Mouse (Mus musculus) hindbrain, postnatal 0 days (tissue): ENCODE measurements around the gene Zfp276. TPM values are rescaled to one million over a fixed set of nuclear protein-coding genes. Genes with fewer than 3 reads are reported as not detected.

Source experiments
- ATAC-seq: fragments of 200-750 bp; cut with Nextera tagmentation; 2 replicates; pipeline ENCODE4 v1.8.0; 2017; ENCODE audit warnings: mild to moderate bottlenecking, moderate TSS enrichment, moderate library complexity
- DNase-seq: peaks from one replicate; pipeline ENCODE4 v3.0.0-alpha.2; 2015; ENCODE audit warnings: low spot score
- H3K27ac ChIP-seq: fragments of 300-500 bp; sonication (generic); 2 replicates; pipeline ENCODE4 v1.5.1; 2014; ENCODE audit warnings: mild to moderate bottlenecking
- H3K27me3 ChIP-seq: fragments of 300-500 bp; sonication (generic); 2 replicates; pipeline ENCODE4 v1.6.1; 2014; ENCODE audit warnings: low read length, mixed read lengths; ENCODE audit not compliant: insufficient read depth
- H3K36me3 ChIP-seq: fragments of 300-500 bp; sonication (generic); 2 replicates; pipeline ENCODE4 v1.6.1; 2014; ENCODE audit warnings: low read length, mixed read lengths; ENCODE audit not compliant: insufficient read depth
- H3K4me1 ChIP-seq: fragments of 300-500 bp; sonication (generic); 2 replicates; pipeline ENCODE4 v1.6.1; 2014; ENCODE audit warnings: antibody characterized with exemption, low read length, mixed read lengths; ENCODE audit not compliant: insufficient read depth
- H3K4me2 ChIP-seq: fragments of 300-500 bp; sonication (generic); 2 replicates; pipeline ENCODE4 v1.6.1; 2014; ENCODE audit warnings: low read depth, mild to moderate bottlenecking, low read length, moderate library complexity, mixed read lengths
- H3K4me3 ChIP-seq: fragments of 300-500 bp; sonication (generic); 2 replicates; pipeline ENCODE4 v1.5.1; 2014; ENCODE audit warnings: low read length
- H3K9ac ChIP-seq: fragments of 300-500 bp; sonication (generic); replicated peaks from 2 replicates; pipeline ENCODE4 v1.6.1; 2014; ENCODE audit warnings: mild to moderate bottlenecking, low read length, moderate library complexity, mixed read lengths
- H3K9me3 ChIP-seq: fragments of 300-500 bp; sonication (generic); 2 replicates; pipeline ENCODE4 v1.6.1; 2016; ENCODE audit warnings: low read length, mixed read lengths
- CTCF ChIP-seq: IDR thresholded peaks from 2 replicates; pipeline ENCODE4 v1.5.1; 2016; ENCODE audit warnings: antibody characterized with exemption, control low read depth, low read depth
- WGBS: fragments of 180-500 bp; shearing (Covaris S2); extraction: QIAGEN DNeasy Blood & Tissue Kit; methylation state at CpG from one replicate; pipeline ENCODE4 v1.1.7; 2014; 5-methylcytosine and 5-hydroxymethylcytosine counted together
- polyA plus RNA-seq: library from polyadenylated mRNA; unstranded; fragments of >200 nt; fragmentation: Nextera tagmentation; extraction: Ambion mirVana; gene quantifications from 2 replicates; pipeline ENCODE4 v1.2.1, GENCODE M21; 2015
- total RNA-seq: library from RNA; depleted of rRNA; stranded (reverse); fragments of >200 nt; gene quantifications from 2 replicates; pipeline ENCODE4 v1.2.3, GENCODE M21; 2014

Gene Zfp276
- total and polyA plus RNA-seq, 2 experiments from 2014 or later, result 16.9 to 42.9 TPM

DNA sequence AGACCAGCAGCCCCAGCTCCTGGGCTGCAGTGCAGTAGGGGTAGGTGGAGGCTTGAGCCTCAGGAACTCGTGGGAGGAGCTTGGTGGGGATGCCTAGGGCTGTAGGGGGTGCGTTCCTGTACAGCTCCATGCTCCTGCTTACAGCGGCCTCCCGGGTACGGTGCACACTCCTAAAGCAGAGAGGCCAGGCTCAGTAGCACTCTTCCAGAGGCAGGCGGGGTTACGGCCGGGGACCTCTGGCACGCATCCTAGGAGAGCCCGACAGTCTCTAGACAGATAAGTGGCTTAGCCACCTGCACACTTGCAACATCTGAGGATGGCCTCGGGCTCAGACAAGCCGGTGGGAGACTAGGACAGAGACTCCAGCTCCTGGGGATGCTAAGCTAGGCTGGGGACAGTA lies 8.5 kb upstream of the Zfp276 start:
- ATAC-seq (no peak), DNase-seq (no peak)
- 93% methylated on average over 12 of the region's 12 CpGs for WGBS
- no peak overlapping the region for H3K27ac ChIP-seq
- H3K9ac ChIP-seq, result no peak overlapping the region
- no peaks in the 10 kb centered on the region for H3K4me1 ChIP-seq
- H3K36me3 ChIP-seq, result peaks cover 75% of the 10 kb centered on the region
- H3K9me3 ChIP-seq, result no peaks in the 10 kb centered on the region
- no peaks in the 10 kb centered on the region for H3K27me3 ChIP-seq
- no peak for TF ChIP-seq CTCF
- no peak overlapping the region for H3K4me3 ChIP-seq
- H3K4me2 ChIP-seq, result no peak overlapping the region

- Histone ChIP-seq H3K4me1 (peaks cover 3% of the 10 kb centered on the region), H3K27ac (no peak overlapping the region), H3K9ac (no peak overlapping the region), H3K9me3 (no peaks in the 10 kb centered on the region), H3K27me3 (no peaks in the 10 kb centered on the region), H3K4me2 (no peak overlapping the region), H3K36me3 (peaks cover 77% of the 10 kb centered on the region), H3K4me3 (no peak overlapping the region)
- DNase-seq (no peak), ATAC-seq (no peak)
- WGBS, result 99% methylated on average over 6 of the region's 6 CpGs
- no peak for TF ChIP-seq CTCF
Measured at GRCm38 (mm10) chr8:123247748-123248147, 6.2 kb upstream of the Zfp276 start.

DNA sequence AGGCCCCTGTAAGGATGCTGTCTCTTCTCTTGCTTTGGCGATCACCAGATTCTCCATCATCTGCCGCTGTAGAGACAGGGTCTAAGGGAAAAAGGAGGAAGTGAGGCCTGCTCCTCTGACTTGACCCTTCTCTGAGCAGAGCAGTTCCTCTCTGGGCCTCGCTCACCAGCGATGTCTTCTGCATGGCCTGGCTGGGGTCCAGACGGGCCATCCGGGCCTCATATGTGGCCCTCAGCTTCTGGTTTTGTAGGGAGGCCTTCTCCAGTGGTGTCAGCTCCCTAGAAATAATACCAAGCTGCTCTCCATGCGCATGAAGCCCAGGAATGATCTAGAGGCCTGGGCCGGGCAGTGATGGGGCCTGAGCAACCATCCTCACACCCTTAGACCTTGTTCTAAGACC lies 5.4 kb upstream of the Zfp276 start:
- Histone ChIP-seq H3K4me1 (peaks cover 9% of the 10 kb centered on the region), H3K9ac (no peak overlapping the region), H3K4me2 (no peak overlapping the region), H3K36me3 (peaks cover 73% of the 10 kb centered on the region), H3K9me3 (no peaks in the 10 kb centered on the region), H3K27ac (no peak overlapping the region), H3K4me3 (no peak overlapping the region), H3K27me3 (no peaks in the 10 kb centered on the region)
- DNase-seq, result no peak
- no peak for ATAC-seq
- WGBS, result 93% methylated on average over 8 of the region's 8 CpGs
- TF ChIP-seq CTCF, result no peak

DNA sequence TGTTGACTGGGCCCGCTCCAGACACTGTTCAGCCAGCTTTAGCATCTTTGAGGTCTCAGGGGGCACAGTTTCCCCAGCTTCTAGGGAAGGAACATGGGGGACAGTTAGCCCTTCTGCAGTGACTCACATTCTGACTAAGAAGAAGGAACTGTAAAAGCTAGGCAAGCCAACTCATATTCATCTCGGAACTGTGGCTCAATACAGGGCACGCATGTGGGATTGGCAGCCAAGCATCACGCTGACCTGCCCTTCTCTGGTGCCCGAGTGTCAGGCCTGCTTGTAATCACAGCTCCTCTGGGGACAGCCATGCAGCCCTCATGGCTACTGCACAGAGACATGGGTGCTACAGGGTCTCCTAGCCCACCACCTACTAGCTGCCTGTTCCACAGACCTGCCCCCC lies 3.1 kb upstream of the Zfp276 start:
- Histone ChIP-seq H3K9me3 (no peaks in the 10 kb centered on the region), H3K36me3 (peaks cover 50% of the 10 kb centered on the region), H3K9ac (no peak overlapping the region), H3K27me3 (no peaks in the 10 kb centered on the region), H3K4me3 (no peak overlapping the region), H3K4me2 (no peak overlapping the region), H3K4me1 (peaks cover 17% of the 10 kb centered on the region), H3K27ac (no peak overlapping the region)
- no peak for ATAC-seq
- TF ChIP-seq CTCF, result no peak
- WGBS, result 93% methylated on average over 5 of the region's 5 CpGs
- no peak for DNase-seq

DNA sequence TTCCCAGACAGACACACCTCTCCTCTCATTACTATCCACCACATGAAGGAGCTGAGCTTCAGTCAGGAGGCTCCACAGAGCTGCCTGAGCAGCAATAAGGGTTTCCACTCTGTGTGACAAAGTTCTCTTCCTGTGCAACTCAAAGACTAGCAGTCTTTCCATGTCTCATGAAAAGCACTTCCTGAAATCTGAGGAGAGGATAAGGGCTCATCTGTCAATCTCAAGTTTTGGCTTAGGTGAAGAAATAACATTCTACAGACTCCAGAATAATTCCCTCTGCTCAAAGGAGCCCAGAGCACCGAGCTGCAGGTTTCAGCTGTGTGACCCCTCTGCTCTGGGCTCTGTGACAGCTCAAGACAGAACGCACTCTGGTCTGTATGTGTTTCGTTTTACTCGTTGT lies 1.1 kb upstream of the Zfp276 start:
- H3K36me3 ChIP-seq, result peaks cover 49% of the 10 kb centered on the region

DNA sequence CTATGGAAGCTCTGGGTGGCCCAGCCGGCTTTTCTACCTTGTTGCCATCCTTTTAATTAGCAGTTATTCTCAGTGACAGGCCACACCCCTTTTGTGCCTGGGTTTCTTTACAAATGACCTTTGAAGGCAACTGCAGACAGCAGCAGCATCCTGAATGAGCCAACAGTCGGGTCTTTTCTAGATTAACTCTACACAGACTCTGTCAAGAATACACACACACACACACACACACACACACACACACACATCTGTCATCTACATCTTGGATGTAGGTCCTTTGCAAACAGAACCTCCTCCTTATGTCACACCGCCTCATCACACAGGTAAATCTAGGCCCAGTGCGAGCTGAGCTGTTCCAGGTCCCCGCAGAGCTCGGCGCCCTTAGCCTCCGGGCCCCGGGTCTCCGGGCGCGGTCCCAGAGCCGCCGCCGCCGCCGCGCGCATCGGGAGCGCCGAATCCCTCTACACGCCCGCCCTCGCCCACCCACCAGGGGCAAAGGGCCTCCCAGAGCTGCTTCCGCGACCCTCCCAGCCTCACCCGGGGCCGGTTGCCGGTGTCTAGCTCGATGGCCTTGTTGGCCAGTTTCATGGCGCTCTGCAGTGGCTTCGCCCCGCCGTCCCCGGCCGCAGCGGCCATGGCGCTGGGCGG lies 420 bp upstream of the Zfp276 start:
- peak overlapping the region; percentile 94 for H3K27ac ChIP-seq
- DNase-seq, result peak; percentile 61
- H3K9me3 ChIP-seq, result no peaks in the 10 kb centered on the region
- peak overlapping the region; percentile 96 for H3K4me2 ChIP-seq
- H3K4me1 ChIP-seq, result peaks cover 17% of the 10 kb centered on the region
- no peak for ATAC-seq
- H3K36me3 ChIP-seq, result peaks cover 48% of the 10 kb centered on the region
- under 1% methylated on average over 30 of the region's 40 CpGs for WGBS
- peak overlapping the region; percentile 98 for H3K4me3 ChIP-seq
- H3K9ac ChIP-seq, result peak overlapping the region; percentile 92
- H3K27me3 ChIP-seq, result no peaks in the 10 kb centered on the region
- TF ChIP-seq CTCF, result no peak

More for the DNA sequence above, 1.1 kb upstream of the Zfp276 start:
- peaks cover 17% of the 10 kb centered on the region for H3K4me1 ChIP-seq
- TF ChIP-seq CTCF, result no peak
- ATAC-seq (no peak), DNase-seq (no peak)
- no peaks in the 10 kb centered on the region for H3K27me3 ChIP-seq
- H3K9me3 ChIP-seq, result no peaks in the 10 kb centered on the region
- H3K4me2 ChIP-seq, result peak overlapping the region; percentile 96
- H3K9ac ChIP-seq, result peak overlapping the region; percentile 92; the same call in 1 of the 2 replicates
- 54% methylated on average over 4 of the region's 4 CpGs for WGBS
- H3K4me3 ChIP-seq, result peak overlapping the region; percentile 98
- H3K27ac ChIP-seq, result peak overlapping the region; percentile 94; the same call in 1 of the 2 replicates

DNA sequence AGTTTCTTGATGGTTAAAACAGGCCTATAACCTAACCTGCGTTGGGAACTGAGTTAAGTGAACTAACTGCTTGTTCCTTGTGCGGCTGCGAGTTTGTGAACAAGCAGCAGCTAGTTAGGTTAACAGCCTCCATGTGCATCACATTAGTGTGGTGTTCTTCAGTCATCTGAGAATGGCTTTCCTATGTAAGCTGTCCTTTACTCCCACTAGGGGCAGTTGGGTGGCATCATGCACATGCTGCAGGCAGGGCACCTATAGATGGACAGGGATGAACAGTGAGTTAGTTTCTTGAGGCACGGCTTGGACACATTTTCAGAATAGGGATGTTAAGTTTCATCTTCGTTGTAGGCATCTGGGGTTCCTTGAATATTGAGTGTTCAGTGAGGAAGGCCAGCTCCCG lies 1.2 kb downstream of the Zfp276 start:
- ATAC-seq (no peak), DNase-seq (peak; percentile 17)
- Histone ChIP-seq H3K27me3 (no peaks in the 10 kb centered on the region), H3K9ac (peak overlapping the region; percentile 92), H3K4me1 (peaks cover 17% of the 10 kb centered on the region), H3K4me3 (peak overlapping the region; percentile 98), H3K9me3 (no peaks in the 10 kb centered on the region), H3K27ac (no peak overlapping the region), H3K36me3 (peaks cover 49% of the 10 kb centered on the region), H3K4me2 (peak overlapping the region; percentile 96)
- peak; percentile 57 for TF ChIP-seq CTCF
- WGBS, result 70% methylated on average over 6 of the region's 6 CpGs
